Mouse (Mus musculus) lung, postnatal 25 days (tissue): ENCODE results near the gene Cdc42.

Experiments
- DNase-seq: peaks from one replicate; pipeline ENCODE4 v3.0.0; 2022; ENCODE audit warnings: low spot score

The Cdc42 gene

DNA sequence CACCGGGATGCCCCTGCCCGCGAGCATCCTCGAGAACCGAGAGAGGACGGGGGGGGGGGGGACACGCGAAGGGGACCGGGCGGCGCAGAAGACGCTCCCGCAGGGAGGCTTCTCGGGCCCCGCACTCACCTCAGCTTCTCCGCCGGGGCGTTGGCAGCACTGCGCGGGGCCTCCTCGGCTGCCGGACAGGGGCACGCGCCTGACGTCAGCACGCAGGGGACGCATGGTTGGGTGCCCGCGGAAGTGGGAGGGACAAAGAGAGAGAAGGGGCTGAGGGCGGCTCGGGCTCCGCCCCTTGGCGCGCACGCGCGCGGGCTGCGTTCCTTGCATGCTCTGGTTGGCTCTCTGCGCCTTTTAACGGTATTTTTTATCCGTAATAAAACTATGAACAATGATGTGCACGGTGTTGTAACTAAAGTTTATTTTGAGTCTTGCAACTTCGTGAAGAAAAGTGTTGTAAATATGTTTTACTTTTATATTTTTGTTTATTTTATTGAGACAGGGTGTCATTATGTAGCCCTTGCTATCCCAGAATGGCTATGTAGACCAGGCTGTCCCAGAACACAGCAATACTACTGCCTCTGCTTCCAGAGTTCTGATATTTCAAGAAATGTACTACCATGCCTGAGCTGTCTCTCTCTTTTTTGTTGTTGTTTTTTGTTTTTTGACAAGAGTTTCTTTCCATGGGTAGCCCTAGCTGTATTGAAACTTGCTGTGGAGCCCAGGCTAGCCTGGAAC lies at the start of gene Cdc42:
Cdc42 (minus strand) TSS at position 204 of the 738 bp plus-strand sequence.
- peak; percentile 99 for DNase-seq

DNA sequence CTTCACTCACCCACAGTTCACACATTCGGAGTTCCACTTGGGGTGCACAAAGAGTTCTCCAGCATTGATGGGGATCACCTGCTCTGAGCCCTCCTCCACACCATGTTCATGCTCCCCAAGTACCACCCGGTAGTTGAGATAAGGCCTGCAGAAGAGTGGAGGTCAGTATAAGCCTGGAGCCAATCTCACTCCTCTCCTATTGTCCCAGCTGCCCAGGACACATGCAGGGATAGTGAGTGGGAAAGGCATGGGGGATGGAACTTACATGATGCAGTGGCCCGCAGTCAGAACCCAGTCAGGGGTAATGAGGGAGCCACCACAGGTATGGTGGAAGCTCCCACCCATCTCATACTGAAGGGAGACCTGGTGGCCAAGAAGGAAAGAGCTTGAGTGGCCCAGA lies 48.1 kb upstream of the Cdc42 start:
- DNase-seq: no peak

DNA sequence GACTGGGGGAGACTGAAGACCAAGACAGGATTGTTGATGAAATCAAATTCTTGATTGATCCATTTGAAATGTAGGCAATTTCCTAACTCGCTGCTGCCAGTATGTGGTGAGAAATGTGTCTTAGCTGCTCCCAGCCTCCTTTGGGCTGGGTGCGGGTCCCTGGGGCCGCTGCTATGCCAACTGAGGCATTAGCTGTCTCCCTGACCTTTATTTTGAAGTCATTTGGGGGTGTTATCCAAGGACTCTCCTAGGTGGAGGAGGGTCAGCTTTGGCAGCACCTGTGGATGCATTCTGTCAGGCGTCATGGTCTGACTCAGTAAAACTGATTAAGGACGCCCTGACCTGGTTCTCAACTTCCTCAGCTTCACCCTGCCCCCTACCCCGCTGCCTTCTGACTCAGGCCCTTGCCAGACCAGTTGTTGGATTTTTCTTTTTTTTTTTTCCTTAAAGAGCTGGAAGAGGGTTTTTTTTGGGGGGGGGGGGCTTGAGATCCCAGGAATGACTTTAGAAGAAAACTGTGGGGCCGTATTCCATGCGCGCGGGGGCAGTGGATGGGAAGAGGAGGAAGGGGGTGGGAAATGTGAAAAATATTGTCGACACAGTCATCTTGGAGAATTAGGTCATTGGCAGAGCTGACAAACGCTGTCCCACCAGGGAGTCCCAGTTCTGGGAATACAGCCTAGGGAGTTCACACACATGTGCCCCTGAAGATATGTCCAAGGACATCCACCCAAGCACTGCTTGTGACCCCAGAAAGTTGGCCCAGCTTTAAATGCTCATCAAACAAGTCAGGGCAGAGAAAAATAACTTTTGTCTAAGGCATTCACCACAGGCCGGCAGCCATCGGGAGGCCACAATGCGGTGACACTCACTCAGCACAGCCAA lies 39.4 kb upstream of the Cdc42 start:
- no peak for DNase-seq

DNA sequence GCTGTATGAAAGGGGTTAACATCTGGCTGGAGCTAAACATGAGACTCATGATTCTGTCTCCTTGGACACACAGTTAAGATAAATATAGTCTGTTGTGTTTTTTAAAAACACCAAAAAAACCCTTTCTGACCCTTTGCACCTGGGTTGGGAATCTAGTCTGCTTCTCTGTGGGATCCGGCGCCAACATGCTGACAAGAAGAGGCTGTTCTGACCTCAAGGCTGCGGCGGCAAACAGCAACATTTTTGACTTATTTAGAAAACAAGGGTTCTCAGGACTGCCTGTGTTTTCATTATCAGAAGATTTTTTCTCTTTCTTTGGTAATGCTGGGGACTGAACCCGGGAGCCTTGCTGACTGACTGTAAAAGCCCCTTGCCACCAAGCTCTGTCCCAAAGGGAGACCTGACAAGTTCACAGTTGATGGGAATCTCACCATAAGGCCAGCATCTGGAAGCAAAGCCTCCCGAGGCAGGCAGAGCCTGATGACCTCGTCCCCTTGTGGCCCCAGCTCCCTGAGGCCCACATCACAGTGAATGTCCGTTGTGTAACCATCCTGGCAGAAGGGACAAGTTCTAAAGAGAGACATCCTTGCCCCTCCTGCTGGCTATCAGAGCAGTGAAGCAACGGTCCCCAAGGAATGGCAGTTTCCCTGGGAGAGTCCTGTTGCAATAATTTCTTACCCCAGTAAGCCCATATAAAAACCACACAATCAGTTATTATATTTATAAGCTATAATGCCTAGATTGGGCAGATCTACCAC lies 36.0 kb upstream of the Cdc42 start:
- no peak for DNase-seq

DNA sequence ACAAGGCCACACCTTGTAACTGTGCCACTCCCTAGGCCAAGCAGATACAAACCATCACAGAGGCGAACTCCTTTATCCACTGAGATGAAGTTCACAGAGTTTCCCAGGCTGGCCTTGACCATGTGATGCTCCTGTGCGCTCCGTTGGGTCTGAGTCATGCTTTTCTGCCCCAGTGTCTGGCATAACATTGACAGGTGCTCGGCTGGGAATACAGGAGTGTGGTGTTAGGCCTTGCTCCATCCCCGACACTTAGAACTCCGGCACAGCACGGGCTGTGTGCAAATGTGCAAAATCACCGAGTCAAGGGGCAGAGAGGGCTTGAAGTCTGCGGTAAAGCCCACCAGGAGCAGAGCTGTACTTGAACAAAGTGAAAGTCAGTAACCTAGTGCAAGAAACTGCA lies 35.4 kb upstream of the Cdc42 start:
- DNase-seq: no peak

DNA sequence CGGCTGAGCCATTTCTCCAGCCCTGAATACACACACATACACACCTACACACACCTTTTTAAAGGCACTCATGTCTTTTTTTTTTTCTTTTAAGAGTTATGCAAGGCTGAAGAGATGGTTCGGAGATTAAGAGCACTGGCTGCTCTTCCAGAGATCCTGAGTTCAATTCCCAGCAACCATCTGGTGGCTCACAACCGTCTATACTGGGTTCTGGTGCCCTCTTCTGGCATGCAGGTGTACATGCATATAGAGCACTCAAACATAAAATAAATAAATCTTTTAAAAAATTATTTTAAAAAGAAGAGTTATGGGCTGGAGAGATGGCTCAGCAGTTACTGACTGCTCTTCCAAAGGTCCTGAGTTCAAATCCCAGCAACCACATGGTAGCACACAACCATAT lies 33.8 kb upstream of the Cdc42 start:
- DNase-seq: no peak

DNA sequence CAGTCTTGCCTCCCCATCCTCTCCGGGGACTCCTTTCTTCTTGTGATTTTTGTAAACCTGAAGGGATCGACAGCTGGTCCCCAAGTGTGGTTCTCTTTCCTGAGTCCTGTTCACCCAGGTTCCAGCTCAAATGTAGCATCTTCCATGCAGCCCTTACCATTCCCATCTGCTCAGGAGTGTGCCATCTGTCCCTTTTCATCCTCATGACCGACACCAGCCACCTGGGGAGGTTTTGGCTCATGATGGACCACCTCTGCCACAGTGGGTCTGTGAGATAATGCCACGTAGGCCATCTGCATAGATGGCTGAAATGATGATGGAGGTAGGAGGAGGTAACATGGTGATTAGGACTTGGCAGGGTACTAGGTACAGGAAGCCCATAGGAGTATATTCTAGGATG lies 32.7 kb upstream of the Cdc42 start:
- DNase-seq: no peak

DNA sequence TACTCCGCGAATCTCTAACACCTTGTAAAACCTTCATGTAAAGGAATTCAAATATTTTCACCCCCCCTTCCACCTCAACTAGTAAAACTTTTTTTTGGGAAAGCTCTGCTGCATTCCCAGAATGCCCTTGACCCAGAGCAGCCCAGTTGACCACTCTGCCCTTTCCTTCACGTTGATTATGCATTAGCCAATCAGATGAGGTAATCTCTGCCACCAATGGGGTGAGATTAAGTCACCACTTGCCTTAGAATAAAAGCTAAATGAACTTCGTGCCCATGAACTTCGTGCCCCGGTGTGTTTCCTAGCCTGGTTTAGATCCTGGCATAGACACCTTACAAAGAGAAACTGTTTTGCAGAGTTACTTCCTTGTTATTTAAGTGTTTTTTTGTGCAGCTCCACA lies 31.5 kb upstream of the Cdc42 start:
- DNase-seq: peak; percentile 66

DNA sequence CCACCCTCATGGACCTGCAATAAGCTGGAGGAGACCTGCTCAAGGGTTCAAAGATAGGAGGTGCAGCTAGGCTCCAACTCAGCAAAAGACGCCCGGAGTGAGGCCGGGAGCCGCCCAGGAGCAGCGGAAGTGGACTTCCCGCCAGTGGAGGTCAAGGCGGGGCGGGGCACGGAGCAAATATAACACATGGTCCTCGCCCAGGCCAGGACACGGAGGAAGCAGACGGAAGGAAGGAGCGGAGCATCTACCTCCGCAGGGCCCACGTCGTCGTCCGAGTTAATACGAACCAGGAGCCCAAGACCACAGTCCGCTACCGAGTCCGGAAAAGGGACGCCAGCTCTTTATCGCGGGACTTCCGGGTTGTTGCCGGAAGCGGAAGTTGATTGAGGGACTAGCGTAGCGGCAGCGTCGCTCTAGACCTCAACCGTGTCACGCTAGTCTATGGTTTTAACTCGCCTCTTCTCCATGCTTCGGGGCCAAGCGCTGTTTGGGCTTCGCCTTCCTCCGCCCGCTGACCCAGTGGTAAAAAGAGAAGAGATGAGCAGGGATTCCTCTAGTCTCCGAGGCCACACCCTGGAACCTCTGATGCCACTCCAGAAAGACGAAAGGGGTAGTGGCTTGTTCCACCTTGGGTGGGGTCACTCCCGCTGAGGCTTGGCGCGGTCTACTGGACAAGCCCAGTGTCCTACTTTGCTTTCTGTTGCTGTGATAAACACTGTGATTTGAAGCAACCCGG lies 30.7 kb upstream of the Cdc42 start:
- peak; percentile 91 for DNase-seq

DNA sequence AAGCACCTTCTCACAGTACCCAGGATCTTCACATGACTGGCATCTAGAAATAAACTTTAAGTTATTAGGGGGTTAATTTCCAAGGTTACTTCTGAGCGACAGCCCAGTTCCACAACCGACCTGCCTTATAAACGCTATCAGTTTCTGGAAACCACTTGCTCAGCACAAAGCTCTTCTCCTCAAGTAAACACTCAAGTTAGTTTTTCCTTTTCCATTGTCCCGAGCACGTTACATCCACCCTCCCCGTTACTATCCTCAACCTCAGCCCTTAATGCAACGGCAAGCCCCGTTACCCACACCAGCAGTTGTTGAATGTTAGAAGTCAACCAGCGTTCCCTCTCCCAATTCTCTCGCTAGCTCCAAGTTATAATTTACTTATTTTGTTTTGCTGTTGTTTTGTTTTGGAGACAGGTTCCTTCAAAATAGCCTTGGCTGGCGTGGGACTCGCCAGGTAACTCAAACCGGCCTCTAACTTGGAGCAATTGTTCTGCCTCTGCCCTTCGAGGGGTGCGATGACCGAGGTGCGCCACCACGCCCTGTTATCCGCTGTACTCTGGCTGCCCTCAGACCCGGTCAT lies 30.1 kb upstream of the Cdc42 start:
- no peak for DNase-seq

DNA sequence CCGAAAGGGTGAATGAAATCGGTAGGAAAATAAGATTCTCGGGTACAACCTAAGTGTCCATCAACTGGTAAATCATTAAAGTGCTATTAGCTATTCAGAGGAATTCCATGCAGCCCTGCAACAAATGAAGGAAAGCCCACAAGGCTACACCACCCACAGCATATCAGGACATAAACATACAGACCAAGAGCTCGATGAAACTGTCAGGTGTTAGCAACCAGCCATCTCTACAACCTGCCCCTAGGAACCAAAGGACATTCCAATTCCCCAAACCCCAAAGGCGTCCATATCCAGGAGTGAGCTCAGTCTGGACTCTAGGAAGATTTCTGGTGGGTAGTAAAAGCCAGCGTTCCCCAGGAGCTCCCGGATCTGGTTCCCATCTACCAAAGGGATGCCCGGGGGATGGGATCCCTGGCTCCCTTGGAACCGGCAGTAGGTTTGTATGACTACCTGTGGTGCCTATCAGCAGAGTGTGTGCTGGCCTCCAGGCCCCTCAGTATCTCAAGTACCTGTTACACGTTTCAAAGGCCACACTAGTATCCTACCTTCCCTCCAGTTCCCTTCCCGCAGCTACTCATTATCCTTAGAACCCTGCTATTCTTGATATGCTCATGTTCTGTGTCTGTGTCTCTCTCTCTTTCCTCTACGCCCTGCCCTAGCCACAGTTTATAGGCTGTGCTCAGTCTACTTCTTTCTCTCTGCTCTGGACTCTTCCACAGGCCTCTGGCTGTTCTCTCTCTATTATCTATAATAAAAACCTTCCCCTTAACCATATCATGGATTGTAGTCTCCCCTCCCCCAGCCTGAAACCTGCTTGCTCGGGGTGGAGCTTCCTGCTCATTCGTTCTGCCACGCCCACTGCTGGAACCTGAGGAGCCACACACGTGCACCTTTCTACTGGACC lies 23.4 kb upstream of the Cdc42 start:
- DNase-seq: no peak

DNA sequence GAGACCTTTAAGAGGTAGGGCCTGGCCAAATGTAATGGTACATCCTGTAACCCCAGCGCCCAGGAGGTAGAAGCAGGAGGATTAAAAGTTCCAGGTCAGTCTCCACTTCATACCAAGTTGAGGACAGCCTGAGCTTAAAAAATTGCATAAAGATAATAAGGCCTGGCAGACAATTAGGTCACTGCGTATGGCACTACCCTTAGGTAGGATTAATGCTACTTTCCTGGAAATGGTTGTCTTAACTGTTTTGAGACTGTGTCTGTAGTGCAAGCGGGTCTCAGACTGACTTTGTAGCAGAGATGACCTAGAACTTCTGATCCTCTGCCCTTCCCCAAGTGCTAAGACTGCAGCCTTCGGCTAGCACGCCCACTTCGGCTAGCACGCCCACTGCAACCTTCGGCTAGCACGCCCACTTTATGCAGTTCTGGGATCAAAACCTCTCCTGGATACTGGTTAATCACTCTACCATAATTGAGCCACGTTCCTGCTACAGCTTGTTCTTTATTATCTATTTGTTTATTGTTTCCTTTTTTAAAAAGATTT lies 22.3 kb upstream of the Cdc42 start:
- no peak for DNase-seq

DNA sequence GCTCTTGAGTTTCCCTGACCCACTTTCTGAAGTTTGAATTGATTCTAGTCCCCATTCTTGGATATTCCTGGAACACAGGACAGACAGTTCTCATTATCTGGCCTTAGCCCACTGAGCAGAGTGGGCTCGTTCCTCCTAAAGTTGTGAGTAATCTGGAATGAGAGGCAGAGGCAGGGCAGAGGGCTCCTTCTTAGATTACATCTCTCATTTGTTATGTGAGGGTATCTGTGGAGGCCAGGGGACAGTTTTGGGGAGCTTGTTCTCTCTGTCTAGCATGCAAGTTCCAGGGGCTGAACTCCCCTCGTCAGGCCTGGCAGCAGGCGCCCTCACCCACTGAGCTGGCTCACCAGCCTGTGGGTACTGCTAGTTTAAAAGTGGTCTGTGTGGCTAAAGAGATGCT lies 21.6 kb upstream of the Cdc42 start:
- DNase-seq: no peak

DNA sequence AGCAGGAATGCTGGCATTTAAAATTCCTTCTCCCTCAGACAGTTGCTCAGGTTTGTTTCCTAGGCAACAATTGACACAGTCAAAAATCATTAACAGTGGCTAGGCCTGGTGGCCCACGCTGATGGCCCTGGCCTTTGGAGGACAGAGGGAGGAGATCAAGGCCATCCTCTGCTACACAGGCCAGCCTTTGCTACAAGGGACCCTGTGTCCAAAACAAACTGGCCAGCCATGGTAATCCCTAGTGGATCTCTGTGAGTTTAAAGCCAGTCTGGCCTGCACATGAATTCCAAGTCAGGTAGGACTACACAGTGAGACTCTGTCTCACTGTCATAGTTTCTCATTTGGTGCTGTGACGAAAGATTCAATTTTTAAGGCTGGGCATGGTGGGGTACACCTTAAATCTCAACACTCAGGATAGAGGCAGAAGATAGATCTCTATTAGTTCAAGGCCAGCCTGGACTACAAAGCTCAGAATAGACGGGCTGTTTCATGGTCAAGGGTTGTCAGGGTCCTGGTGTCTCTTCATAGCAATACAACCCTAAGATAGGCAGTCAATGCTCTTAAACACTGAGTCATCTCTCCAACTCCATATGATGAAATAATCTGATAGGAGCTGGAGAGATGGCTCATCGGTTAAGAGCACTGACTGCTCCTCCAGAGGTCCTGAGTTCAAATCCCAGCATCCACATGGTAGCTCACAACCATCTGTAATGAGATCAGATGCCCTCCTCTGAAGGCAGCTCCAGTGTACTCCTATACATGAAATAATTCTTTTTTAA lies 20.2 kb upstream of the Cdc42 start:
- DNase-seq: no peak

DNA sequence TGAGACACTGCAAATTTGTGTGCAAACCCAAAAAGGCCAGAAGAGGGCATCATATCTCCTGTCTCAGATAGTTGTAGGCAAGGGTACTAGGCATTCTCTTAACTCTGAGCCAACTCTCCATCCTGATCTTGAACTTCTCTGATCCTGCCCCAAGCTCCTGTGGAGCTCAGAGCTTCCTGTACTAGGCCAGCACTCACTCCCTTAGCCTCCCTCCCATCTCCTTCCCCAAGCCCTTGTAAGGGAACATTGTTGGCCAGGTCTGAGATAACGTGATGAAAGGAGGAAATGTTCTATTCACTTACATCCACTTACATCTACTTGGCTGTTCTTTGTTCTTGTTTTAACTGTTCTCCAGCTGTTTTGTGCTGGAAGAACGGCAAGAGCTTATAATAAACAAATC lies 19.3 kb upstream of the Cdc42 start:
- DNase-seq: no peak

DNA sequence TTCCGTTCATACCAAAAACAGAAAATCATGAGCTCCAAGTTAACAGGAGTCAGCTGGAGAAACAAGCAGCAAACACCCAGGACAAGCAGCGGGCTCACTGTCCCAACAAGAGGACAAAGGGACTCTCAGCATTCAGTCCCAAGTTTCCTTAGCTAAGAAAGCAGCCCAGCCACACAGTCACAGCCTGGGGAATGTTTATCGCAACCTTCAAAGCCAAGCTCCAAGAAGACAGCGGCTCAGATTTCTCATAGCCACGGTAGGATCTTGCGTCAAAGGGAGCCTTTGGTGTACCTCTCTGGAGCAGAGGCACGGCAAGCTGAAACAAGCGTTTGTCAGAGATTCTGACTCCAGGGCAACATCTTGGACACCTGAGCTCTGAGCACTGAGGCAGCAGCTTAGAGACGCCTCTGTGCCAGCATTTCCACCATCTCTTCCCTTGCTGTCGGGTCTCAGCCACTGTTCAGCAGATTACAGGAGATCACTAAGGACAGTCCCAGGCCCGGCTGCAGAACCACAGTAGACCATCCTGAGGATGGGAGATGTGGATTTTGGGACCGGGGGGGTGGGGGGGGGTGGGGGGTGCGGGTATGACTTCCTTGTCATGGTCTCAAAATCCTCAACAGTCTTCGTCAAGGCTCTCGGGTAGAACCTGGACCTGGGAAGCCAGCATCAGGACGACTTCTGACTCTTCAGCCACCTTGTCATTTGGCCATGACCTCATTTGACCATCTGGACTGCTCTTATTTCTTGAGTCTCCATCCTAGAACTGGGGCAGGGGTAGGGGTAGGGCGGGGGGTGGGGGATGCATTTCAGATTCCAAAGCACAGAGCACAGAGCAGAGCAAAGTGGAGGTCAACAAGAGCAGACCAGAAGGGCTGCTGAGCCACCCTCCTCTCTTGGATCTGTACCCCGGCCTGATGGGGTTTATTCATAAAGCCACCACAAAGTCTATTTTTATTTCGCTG lies 18.1 kb upstream of the Cdc42 start:
- no peak for DNase-seq

DNA sequence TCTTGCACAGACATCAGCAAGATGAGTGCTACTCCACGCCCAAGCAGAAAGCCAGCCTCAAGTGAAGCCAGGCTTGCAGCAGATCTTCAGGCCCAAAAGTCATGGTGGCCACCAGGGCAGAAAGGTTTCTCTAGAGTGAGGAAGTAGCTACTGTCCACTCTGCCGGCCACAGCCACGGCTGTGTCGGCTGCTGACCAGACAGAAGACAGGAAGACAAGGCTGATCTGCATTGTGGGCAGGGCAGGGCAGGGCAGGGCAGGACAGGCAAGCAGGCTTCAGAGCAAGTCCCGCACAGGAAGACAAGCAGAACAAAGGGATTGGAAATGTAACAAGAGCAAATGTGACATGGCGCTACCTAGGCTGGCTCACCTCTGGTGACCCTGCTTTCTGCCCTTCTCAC lies 16.2 kb upstream of the Cdc42 start:
- no peak for DNase-seq
